Mouse (Mus musculus): Measurements from ENCODE around the gene Gpr19.
A peak's percentile ranks its signal among the peaks of the same experiment; 100 is the strongest.

Gene Gpr19

DNA sequence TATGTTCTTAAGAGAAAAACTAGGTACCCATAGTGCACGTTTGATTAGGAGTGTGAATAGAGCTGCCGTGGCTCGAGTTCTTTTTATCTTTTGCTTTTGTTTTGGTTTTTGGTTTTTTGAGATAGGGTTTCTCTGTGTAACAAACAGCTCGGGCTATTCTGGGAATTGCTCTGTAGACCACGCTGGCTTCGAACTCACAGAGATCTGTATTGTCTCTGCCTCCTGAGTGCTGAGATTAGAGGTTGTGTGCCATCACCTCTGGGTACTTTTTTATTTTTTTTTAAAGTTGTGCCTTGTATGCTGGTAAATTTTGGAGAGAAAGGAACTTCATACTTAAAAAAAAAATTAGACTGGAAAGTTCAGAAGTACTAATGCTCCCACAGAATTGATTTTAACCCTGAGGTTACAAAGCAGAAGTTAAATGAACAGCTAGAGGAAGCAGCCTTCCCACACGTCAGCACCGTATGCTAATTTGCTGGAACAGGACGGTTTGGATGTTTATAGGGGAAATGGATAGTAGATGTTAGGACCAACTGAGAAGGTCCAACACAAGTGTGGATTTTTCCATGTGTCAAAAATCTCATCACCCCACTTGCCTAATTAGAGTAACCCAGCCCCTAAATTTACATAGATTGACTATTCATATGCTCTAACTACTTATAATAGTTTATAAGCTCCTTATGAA is 24.3 kb upstream of the Gpr19 start:
- no peak for DNase-seq

DNA sequence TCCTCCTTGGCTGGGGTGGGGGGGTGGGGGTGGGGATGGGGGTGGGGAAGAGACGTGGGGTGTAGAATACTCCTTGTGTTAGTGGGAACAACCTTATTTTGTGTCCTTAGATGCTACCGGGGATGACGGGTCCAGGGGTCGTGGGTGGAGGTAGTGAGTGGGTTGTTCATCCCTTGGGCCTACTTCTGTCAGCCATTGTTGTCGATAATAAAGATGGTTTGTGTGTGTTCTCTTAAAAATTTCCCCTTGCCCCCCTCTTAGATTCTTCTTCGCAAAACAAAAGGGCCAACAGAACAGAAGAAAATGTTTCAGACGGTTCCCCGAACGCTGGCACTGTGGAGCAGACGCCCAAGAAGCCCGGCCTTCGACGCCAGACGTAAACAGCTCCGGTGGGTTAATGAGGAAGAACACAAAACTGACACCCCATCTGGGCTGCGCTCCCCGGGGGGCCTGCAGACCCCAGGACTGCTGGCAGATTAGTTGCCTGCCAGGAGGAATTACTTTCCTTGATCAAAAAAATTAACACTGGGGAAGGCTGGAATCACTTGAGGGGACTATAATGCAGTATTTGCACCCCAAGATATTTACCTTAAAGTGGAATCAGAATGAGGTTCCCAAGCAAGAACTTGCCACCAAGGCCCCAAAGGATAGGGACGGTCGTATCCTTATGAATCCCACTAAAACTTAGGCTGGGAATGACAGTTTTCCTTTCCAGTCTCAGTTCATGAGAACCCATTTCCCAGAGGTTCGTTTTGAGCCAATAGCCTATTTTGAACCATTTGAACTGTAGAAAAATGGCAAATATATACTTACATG is 23.5 kb upstream of the Gpr19 start:
- peak in 1 of 2 experiments; percentile 36 for DNase-seq

DNA sequence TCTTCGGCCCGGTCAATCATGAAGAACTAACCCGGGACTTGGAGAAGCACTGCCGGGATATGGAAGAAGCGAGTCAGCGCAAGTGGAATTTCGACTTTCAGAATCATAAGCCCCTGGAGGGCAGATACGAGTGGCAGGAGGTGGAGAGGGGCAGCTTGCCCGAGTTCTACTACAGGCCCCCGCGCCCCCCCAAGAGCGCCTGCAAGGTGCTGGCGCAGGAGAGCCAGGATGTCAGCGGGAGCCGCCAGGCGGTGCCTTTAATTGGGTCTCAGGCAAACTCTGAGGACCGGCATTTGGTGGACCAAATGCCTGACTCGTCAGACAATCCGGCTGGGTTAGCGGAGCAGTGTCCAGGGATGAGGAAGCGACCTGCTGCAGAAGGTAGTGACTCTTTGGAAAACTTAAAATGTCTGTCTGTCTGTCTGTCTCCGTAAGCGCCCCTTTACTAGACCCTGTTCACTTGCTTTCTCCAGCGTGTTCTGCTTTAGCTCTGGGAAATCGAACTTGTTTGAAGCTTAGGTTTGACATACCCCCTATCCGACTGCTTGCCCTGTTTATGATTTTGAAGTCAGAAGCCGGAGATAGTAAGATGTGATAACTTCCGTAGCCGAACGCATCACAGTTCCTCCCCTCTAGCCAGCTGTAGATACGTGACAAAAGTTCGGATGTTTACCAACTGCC is 22.8 kb upstream of the Gpr19 start:
- peak; percentile 57 to 77 for DNase-seq

DNA sequence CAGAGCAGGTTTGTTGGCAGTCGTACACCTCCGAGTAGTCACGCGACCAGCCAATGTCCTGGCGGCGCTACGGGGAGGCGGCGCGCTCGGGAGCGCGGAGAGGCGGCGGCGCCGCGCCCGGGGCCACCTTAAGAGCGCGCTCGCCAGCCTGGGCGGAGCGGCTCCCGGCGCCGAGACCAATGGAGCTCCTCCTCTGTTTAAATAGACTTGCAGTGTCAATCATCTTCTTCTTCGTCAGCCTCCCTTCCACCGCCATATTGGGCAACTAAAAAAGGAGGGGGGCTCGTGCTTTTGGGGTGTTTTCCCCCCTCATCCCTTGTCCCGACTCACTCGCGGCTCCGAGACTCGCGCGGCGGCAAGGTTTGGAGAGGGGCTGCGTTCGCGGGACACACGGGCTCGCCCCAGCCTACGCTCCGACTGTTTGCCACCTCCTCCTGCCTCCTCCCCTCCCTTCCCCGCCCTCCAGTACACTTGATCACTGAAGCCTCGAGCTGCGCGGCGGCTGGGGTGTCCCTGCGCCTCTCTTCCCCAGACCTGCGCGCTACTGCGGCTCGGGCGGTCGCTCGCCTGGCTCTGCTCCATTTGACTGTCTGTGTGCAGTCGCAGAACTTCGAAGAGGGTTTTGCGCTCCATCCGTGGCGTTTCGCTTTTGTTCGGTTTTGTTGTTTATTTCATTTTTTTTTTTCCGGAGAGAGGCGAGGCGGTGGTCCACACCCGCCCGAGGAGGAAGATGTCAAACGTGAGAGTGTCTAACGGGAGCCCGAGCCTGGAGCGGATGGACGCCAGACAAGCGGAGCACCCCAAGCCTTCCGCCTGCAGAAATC is 22.0 kb upstream of the Gpr19 start, which contains the start of gene Cdkn1b:
Gene Cdkn1b (plus strand): TSS at position 212 of the 824 bp plus-strand sequence.
- peak; percentile 93 to 95 for DNase-seq

DNA sequence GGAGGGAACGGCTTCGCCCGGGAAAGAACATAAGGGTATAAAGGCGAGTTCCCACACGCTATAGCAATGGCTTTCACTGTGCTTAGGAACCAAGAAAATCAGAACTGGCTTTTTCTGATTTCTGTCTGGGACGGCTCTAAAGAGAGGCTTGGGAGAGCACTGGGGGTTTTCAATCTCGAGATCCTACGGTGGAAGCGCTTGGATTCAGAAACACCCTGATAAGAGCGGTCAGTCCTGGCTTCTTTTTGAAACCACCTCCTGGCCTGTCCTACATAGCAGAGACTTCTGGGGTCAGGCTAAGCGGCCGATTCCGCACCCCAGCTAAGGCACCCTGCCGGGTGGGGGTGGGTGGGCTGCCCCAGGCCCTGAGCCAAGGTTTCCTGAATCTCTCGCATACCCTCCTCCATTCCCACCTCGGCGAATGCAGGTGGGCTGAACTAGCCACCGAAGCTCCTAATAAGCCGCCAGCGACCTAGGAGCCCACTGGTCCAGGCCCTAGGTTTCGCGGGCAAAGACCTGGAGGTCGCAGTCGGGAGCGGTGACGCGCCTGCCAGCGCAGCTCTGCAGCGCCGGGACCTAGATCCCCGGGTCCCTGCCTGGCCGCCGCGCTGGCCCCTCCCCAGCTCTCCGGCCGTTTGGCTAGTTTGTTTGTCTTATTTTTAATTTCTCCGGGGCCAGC is 21.3 kb upstream of the Gpr19 start:
- DNase-seq: no peak

DNA sequence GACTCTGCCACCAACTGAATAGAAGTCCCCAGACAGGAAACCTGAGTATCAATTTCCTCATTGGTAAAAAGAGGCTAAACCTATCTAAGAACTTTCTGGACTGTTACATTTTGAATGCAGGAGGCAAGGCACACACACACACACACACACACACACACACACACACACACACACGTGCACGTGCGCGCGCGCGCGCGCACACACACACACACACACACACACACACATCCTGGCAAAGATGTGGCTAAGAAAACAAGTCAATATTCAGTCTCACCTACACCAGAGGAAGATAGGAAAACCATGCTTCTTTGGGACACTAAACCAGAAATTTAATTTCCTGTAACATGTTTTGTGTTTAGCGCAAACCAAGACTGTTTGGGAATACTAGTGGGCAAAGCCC is 20.4 kb upstream of the Gpr19 start:
- no peak for DNase-seq

DNA sequence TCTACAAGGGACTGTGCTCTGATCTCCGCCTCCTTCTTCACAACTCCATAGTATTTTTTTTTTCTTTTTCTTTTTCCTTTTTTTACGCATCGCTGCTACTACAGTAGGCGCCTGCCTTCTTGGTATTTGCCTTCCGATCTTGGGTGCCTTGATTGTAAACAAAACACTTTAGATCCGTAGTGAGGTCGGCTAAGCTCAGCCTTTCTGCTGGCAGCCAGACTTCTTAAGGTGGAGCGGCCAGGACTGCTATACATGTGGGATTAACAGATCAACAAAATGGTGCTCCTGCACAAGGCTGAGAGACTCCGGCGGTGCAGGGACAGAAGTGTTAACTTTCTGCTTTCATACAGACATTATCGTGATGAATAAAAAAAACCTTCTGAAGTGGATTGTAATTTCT is 18.7 kb upstream of the Gpr19 start:
- peak; percentile 78 to 84 for DNase-seq

DNA sequence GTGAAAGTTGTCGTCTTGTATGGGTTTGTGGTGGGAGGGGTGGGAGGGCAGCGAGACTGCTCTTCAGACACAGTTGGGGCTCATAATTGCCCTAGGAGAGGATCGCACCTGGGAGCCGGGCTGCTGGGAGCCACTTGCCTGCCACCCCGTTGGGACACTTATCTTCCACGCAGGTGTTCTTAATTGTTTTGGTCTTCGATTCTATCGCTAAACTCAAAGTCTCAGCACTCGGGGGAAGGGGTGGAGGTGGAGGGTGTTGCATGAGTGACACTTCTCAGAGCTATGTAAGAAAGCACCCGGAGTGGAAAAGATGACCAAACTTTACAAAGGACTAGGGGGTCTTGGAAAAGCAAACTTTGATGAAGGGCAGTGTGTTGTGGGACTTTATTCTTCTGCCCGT is 18.3 kb upstream of the Gpr19 start:
- peak in 1 of 2 experiments; percentile 51 for DNase-seq

DNA sequence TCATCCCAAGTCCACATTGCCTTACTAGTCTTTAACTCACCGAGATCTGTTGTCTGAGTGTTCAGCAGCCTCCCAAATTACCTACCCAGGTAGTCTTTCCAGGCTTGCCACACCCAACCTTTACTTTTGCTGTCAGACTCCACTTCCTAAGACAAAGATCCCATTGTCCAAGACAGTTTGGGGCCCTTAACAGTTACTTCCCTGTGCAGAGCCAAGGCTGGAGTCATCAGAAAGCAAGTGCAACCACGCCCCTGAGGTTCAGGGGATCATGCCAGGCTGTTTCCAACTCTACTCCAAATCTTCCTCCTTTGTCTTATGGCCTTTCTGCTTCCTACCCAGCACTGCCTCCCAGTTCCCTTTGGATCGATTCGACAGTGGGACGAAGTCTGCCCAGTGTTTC is 16.1 kb upstream of the Gpr19 start:
- no peak for DNase-seq

DNA sequence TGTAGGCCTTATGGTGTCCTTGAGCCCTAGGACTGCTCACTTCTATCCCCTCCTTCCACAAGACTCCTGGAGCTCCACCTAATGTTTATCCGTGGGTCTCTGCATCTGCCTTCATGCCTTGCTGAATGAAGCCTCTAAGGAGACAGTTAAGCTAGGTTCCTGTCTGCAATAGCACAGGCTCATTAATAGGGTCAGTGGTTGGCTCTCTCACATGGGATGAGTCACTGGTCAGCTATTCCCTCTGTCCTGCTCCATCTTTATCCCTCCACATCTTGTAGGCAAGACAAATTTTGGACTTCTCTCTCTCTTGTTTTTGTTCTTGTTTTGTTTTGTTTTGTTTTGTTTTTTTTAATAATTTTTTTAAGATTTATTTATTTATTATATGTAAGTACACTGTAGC is 7.4 kb upstream of the Gpr19 start:
- DNase-seq: no peak

DNA sequence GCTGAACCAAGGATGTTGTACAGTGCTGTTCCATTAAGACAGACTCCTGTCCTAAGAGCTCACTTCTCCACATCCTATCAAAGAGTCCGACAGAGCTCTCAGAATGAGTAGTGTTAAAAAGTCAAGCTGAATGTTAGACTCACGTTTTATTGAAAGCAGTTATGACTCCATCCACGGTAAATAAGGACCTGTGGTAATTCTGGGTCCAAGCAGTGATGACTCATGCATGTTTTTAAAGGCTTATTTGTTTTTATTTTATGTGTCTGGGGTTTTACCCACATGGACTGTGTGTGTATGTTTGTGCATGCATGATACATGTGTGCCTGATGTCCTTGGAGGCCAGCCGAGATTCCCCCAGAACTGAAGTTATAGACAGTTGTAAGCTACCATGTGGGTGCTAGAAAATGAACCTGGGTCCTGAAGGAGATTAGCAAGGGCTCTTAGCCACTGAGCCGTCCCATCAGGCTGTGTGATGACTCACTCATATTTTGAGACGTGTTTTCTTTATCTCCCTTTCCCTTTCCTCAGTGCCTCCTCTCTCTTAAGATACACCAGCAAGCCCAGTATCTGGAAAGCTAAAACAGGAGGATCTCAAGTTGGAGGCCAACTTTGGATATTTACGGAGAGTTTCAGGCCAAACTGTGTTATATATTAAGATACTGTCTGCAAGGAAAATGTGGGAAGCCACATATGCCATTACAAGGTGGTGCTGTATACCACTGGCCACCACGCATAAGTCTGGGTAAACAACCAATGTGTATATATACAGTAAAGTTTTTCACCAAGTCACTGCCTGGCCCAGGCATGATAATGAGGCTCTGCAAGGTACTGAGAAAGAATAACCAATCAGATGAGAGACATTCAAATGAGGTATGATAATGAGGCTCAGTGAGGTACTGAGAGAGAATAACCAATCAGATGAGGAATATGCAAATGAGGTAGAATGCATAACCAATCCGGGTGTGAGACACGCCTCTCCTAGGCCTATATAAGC is 5.8 kb upstream of the Gpr19 start:
- no peak for DNase-seq

DNA sequence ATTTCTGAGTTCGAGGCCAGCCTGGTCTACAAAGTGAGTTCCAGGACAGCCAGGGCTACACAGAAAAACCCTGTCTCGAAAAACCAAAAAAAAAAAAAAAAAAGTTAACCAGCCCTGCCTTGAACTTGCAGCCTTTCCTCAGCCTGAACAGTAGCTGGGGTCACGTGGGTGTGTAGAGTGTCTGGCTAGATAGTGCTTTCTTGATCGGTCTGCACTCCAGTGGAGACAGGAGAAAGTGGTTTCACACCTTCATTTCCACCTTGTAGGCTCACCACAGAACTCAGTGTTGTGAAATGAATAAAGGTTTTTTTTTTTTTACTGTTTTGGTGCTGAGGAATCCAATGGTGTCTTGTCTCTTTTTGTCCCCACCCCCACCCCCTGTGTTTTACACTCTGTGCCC is 5.0 kb upstream of the Gpr19 start:
- DNase-seq: no peak

DNA sequence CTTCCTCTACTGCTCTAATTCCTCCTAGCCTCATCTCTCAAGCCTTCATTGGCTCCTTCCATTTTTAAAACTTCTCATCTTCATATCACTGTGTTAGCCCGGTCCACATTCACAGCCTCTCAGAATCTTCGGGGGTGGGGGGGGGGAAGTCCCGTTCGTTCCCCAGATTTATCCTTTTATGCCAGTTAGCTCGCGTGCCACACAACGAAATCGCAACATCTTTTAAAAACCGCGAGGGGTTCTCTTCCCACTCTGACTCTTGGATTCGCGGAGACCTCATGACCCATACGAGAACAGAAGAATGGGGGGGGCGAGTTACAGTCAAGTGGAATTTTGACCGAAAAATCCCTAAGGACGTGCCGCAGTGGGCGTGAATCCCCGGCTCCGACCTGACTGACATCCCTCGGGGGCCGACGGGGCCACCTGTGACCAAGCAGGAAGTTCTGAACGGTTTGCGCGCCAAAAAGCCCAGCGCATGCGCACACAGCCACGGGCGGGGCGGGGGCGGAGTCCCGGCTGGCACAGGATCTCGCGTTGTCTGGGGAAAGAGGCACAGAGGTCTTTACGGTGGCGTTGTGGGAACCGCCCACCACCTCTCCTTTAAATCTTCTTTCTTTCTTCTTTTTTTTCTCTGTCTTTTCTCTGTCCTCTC is 809 bp downstream of the Gpr19 start:
- DNase-seq: peak; percentile 94 to 96

DNA sequence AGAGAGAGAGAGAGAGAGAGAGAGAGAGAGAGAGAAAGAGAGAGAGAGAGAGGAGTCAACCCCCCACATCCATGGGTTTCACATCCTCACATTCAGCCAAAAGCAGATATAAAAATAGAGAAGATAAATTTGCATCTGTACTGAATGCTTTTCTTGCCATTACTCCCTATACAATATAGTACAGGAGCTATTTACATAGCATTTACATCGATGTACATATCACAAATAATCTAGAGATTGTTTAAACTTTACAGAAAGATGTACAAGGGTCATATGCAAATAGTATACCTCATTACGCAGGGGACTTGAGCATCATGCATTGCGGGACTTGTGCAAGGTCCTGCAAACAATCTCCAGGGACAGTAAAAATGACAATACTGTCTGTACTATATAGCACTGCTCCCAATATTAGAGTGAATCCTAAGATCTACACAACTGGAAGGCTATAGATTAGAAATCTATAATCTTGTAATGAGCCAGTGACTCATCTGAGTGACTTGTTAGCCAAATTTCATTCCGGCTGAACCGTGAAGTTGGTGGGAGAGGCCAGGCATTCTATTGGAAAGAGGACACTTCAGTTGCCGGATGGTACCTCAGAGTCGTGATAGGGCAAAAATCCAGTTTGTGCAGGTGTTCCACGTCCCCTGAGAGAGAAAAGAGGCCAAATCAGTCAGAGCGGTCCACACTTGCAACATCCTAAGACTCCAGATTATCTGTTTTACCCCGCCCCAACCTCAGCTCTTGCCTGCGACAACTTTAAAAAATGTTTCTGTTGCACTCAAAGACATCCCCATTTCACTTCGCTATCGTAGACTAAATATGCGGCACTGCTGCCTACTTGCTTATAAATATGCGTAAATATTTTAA is 1.6 kb downstream of the Gpr19 start:
- no peak for DNase-seq

DNA sequence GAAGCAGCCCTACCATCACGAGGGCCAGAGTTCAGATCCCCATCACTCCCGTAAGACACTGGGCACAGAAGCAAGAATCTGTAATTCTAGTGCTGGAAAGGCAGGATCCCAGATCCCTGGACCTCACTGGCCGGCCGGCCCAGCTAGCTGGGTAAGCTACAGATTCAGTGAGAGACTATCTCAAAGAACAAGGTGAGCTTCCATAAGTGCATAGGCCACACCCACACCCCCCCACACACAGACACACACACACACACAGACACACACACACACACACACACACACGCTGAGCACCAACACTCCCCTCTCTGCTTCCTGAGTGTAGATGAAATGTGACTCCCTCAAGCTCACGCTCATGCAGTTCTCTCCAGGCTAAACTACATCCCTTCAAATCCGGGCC is 7.9 kb downstream of the Gpr19 start:
- no peak for DNase-seq

DNA sequence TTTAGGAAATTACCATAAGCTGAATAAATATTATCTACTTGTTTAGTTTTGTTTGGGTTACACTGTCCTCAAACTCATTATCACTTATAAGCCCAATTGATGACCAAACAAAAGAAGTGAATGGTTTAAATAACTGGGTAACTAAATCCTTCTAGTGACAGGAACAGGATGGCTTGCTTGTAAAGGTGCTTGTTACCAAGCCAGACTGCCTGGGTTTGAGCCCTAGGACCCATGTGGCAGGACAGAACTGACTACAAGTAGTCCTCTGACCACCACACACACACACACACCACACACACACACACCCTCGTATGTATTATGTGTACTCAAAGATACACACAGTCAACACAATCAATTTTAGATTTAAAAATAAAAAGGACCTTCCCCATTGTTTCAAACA is 8.6 kb downstream of the Gpr19 start:
- no peak for DNase-seq

DNA sequence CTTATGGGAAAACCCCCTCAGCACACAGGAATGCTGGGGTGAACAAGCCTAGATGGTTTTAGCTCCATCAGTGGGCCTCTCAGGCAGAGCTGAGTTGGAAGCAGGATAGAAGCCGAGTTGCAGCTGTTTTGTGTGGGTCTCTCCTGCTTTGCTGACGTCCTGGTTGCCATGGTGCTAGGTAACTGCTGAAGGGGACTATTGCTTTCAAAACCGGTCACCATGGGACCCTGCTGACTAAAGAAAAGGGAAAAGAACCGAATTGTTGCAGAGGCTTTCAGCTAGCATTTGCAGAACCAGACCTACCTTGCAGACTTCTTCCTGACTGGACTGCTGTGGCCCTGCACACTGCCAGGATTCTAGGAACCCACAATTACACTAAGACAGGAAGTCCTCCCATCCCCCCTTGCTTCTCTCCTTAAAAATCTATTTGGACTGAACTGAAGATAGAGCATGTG is 9.8 kb downstream of the Gpr19 start:
- no peak for DNase-seq

DNA sequence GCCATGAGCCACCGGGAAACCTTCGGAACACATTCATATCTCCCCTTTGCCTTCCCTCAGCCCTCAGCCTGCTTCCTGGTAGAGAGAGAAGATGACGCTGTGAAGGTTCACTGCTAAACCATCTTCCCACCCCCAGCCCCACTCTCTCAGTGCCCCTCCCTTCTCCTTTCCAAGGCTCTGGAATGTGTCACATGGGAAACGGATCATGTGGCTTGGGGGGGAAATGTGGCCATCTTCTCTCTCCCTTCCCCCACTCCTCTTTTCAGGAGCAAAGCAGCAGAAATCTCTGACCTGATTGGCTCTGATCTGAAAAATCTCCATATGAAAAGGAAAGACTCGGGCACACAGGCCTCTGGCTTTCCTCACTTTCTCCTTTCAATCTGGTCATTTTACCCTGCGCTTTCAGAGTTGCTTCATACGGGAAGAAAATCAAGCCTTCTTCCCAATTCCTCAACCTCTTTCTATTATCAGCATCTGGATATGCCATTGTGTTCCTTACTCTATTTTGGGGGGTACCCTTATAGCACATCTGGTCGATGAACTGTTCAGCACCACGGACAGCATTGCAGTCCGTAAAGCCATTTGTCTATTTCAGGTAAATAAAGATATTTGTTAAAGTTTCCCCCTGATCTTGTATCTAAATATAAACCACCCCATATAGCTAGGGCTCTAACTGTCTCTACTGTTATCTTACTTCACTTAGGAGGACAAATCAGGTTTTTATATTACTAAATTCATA is 10.5 kb downstream of the Gpr19 start:
- peak in 1 of 2 experiments; percentile 31 for DNase-seq

DNA sequence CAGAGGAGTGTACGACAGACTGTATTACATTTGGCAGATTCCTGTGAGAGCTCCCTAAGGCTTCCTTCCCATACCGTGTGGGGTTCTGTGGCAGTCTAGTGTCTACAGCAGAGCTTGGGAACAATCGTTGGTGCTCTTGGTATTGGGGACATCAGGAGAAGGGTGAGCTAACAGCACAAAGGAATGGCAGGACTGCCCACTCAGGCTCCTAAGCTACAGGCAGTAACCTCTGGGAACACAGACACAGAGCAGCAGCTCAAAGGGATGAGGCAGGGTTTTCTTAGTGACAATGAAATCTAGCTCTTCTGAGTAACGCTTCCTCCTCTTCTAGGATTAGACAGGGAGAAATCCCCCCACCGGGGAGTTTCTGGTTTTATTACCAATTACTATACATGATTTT is 11.4 kb downstream of the Gpr19 start:
- DNase-seq: no peak

Data from kidney, postnatal 36 days (tissue).